Mouse (Mus musculus) forebrain, embryonic 12.5 days (tissue): ENCODE data around the gene Fam186b. TPM values are rescaled to one million over a fixed set of nuclear protein-coding genes. Genes with fewer than 3 reads are reported as not detected.

Source experiments
- ATAC-seq: fragments of 200-750 bp; cut with Nextera tagmentation; 2 replicates; pipeline ENCODE4 v1.8.0; 2017; ENCODE audit warnings: moderate TSS enrichment; ENCODE audit not compliant: low FRiP score
- H3K27ac ChIP-seq: fragments of 300-500 bp; sonication (generic); 2 replicates; pipeline ENCODE4 v1.5.1; 2016; ENCODE audit warnings: mild to moderate bottlenecking
- H3K27me3 ChIP-seq: fragments of 300-500 bp; sonication (generic); 2 replicates; pipeline ENCODE4 v1.6.1; 2016; ENCODE audit warnings: mild to moderate bottlenecking
- H3K36me3 ChIP-seq: fragments of 300-500 bp; sonication (generic); replicated peaks from 2 replicates; pipeline ENCODE4 v1.6.1; 2016; ENCODE audit warnings: mild to moderate bottlenecking
- H3K4me1 ChIP-seq: fragments of 300-500 bp; sonication (generic); 2 replicates; pipeline ENCODE4 v1.6.1; 2016
- H3K4me2 ChIP-seq: fragments of 300-500 bp; sonication (generic); 2 replicates; pipeline ENCODE4 v1.6.1; 2016; ENCODE audit warnings: mild to moderate bottlenecking, moderate library complexity
- H3K4me3 ChIP-seq: fragments of 300-500 bp; sonication (generic); replicated peaks from 2 replicates; pipeline ENCODE4 v1.5.1; 2016; ENCODE audit warnings: mild to moderate bottlenecking
- H3K9ac ChIP-seq: fragments of 300-500 bp; sonication (generic); 2 replicates; pipeline ENCODE4 v1.6.1; 2016; ENCODE audit warnings: mild to moderate bottlenecking
- H3K9me3 ChIP-seq: fragments of 300-500 bp; sonication (generic); 2 replicates; pipeline ENCODE4 v1.6.1; 2016
- WGBS: fragments of 180-500 bp; shearing (Covaris S2); methylation state at CpG from one replicate; pipeline ENCODE4 v1.1.7; 2016; 5-methylcytosine and 5-hydroxymethylcytosine counted together
- polyA plus RNA-seq: library from polyadenylated mRNA; unstranded; fragments of >200 nt; fragmentation: Nextera tagmentation; extraction: Ambion mirVana; gene quantifications from 2 replicates; pipeline ENCODE4 v1.2.1, GENCODE M21; 2016

Gene Fam186b
- 0.18 and 0.19 TPM in 2 replicates for polyA plus RNA-seq

- peaks cover 19% of the 10 kb centered on the region for H3K4me1 ChIP-seq
- H3K4me2 ChIP-seq = peak within 1 kb of the TSS; percentile 63
- H3K9ac ChIP-seq = peak within 1 kb of the TSS; percentile 80
- no peaks in the 10 kb centered on the region for H3K9me3 ChIP-seq
- peak within 1 kb of the TSS; percentile 93 for H3K27ac ChIP-seq
- no peaks in the 10 kb centered on the region for H3K27me3 ChIP-seq
- under 1% methylated on average over 14 of the region's 17 CpGs for WGBS
- 0 out of 2 replicates have a peak, but pooled peaks cover 8% of the 10 kb centered on the region for H3K36me3 ChIP-seq
- ATAC-seq = peak; percentile 62
- peak within 1 kb of the TSS; percentile 66 for H3K4me3 ChIP-seq
Observed at GRCm38 (mm10) chr15:99295484-99295981, at the start of gene Fam186b. TSS of gene Fam186b (minus strand) at chr15:99295888.

- Histone ChIP-seq H3K27ac (no peak overlapping the region), H3K9ac (no peak overlapping the region), H3K4me2 (no peak overlapping the region), H3K9me3 (no peaks in the 10 kb centered on the region), H3K4me1 (peaks cover 22% of the 10 kb centered on the region), H3K4me3 (no peak overlapping the region), H3K27me3 (no peaks in the 10 kb centered on the region), H3K36me3 (no peaks in the 10 kb centered on the region)
- 84% methylated on average over 4 of the region's 4 CpGs for WGBS
- no peak for ATAC-seq
Observed at GRCm38 (mm10) chr15:99344961-99345360, 49.3 kb upstream of the Fam186b start.

- Histone ChIP-seq H3K4me1 (peaks cover 28% of the 10 kb centered on the region), H3K36me3 (no peaks in the 10 kb centered on the region), H3K9me3 (no peaks in the 10 kb centered on the region), H3K27ac (no peak overlapping the region), H3K4me3 (no peak overlapping the region), H3K4me2 (no peak overlapping the region), H3K9ac (no peak overlapping the region), H3K27me3 (no peaks in the 10 kb centered on the region)
- ATAC-seq = no peak
- 73% methylated on average over 8 of the region's 8 CpGs for WGBS
Observed at GRCm38 (mm10) chr15:99344148-99344870, 48.6 kb upstream of the Fam186b start.

GRCm38 (mm10) chr15:99343414-99344147, 47.9 kb upstream of the Fam186b start:
- H3K4me2 ChIP-seq = no peak overlapping the region
- peaks cover 28% of the 10 kb centered on the region for H3K4me1 ChIP-seq
- no peaks in the 10 kb centered on the region for H3K27me3 ChIP-seq
- no peaks in the 10 kb centered on the region for H3K9me3 ChIP-seq
- H3K9ac ChIP-seq = no peak overlapping the region
- 76% methylated on average over 5 of the region's 5 CpGs for WGBS
- H3K27ac ChIP-seq = 0 out of 2 replicates have a peak overlapping the region, but pooled peaks have one; percentile 6
- no peaks in the 10 kb centered on the region for H3K36me3 ChIP-seq
- no peak overlapping the region for H3K4me3 ChIP-seq
- ATAC-seq = no peak

GRCm38 (mm10) chr15:99342194-99342981, 46.7 kb upstream of the Fam186b start:
- H3K4me1 ChIP-seq = peaks cover 28% of the 10 kb centered on the region
- H3K4me3 ChIP-seq = no peak overlapping the region
- H3K36me3 ChIP-seq = no peaks in the 10 kb centered on the region
- no peak for ATAC-seq
- no peaks in the 10 kb centered on the region for H3K9me3 ChIP-seq
- H3K9ac ChIP-seq = no peak overlapping the region
- no peak overlapping the region for H3K4me2 ChIP-seq
- WGBS = 59% methylated on average over 9 of the region's 9 CpGs
- no peak overlapping the region for H3K27ac ChIP-seq
- H3K27me3 ChIP-seq = no peaks in the 10 kb centered on the region

GRCm38 (mm10) chr15:99341102-99341501, 45.4 kb upstream of the Fam186b start:
- peaks cover 28% of the 10 kb centered on the region for H3K4me1 ChIP-seq
- H3K27me3 ChIP-seq = no peaks in the 10 kb centered on the region
- no peak overlapping the region for H3K4me3 ChIP-seq
- no peak overlapping the region for H3K9ac ChIP-seq
- no peak for ATAC-seq
- no peaks in the 10 kb centered on the region for H3K36me3 ChIP-seq
- no peak overlapping the region for H3K27ac ChIP-seq
- no peaks in the 10 kb centered on the region for H3K9me3 ChIP-seq
- H3K4me2 ChIP-seq = no peak overlapping the region
- WGBS = 93% methylated on average over 3 of the region's 3 CpGs

GRCm38 (mm10) chr15:99339669-99340068, 44.0 kb upstream of the Fam186b start:
- H3K9ac ChIP-seq = no peak overlapping the region
- H3K27ac ChIP-seq = no peak overlapping the region
- no peaks in the 10 kb centered on the region for H3K36me3 ChIP-seq
- H3K4me1 ChIP-seq = peaks cover 28% of the 10 kb centered on the region
- 76% methylated on average over 6 of the region's 6 CpGs for WGBS
- H3K4me2 ChIP-seq = no peak overlapping the region
- no peaks in the 10 kb centered on the region for H3K27me3 ChIP-seq
- no peak overlapping the region for H3K4me3 ChIP-seq
- no peak for ATAC-seq
- no peaks in the 10 kb centered on the region for H3K9me3 ChIP-seq

- WGBS = 93% methylated on average over 2 of the region's 2 CpGs
Observed at GRCm38 (mm10) chr15:99338916-99339315, 43.2 kb upstream of the Fam186b start.

GRCm38 (mm10) chr15:99335801-99336320, 40.2 kb upstream of the Fam186b start:
- Histone ChIP-seq H3K4me1 (peaks cover 14% of the 10 kb centered on the region; the same call in 1 of the 2 replicates), H3K27me3 (no peaks in the 10 kb centered on the region), H3K27ac (no peak overlapping the region), H3K9me3 (no peaks in the 10 kb centered on the region), H3K9ac (no peak overlapping the region), H3K36me3 (no peaks in the 10 kb centered on the region), H3K4me3 (no peak overlapping the region), H3K4me2 (no peak overlapping the region)
- no peak for ATAC-seq
- 86% methylated on average over 8 of the region's 8 CpGs for WGBS

More at GRCm38 (mm10) chr15:99338916-99339315, 43.2 kb upstream of the Fam186b start:
- no peak for ATAC-seq
- Histone ChIP-seq H3K4me1 (peaks cover 27% of the 10 kb centered on the region), H3K9me3 (no peaks in the 10 kb centered on the region), H3K4me2 (no peak overlapping the region), H3K27ac (no peak overlapping the region), H3K27me3 (no peaks in the 10 kb centered on the region), H3K9ac (no peak overlapping the region), H3K4me3 (no peak overlapping the region), H3K36me3 (no peaks in the 10 kb centered on the region)

- Histone ChIP-seq H3K27ac (no peak overlapping the region), H3K36me3 (no peaks in the 10 kb centered on the region; the same call in 1 of the 2 replicates), H3K4me2 (no peak overlapping the region), H3K9me3 (no peaks in the 10 kb centered on the region), H3K4me1 (peaks cover 9% of the 10 kb centered on the region; the same call in 1 of the 2 replicates), H3K4me3 (no peak overlapping the region), H3K9ac (no peak overlapping the region), H3K27me3 (no peaks in the 10 kb centered on the region)
- 88% methylated on average over 6 of the region's 6 CpGs for WGBS
- ATAC-seq = no peak
Observed at GRCm38 (mm10) chr15:99334500-99334899, 38.8 kb upstream of the Fam186b start.

- H3K4me1 ChIP-seq = peaks cover 7% of the 10 kb centered on the region; the same call in 1 of the 2 replicates
- no peak overlapping the region for H3K9ac ChIP-seq
- no peaks in the 10 kb centered on the region for H3K27me3 ChIP-seq
- ATAC-seq = no peak
- 85% methylated on average over 3 of the region's 3 CpGs for WGBS
- H3K9me3 ChIP-seq = no peaks in the 10 kb centered on the region
- H3K4me2 ChIP-seq = no peak overlapping the region
- H3K4me3 ChIP-seq = no peak overlapping the region
- H3K36me3 ChIP-seq = peaks cover under 1% of the 10 kb centered on the region; the same call in 1 of the 2 replicates
- H3K27ac ChIP-seq = peak overlapping the region; percentile 68
Observed at GRCm38 (mm10) chr15:99333676-99334065, 38.0 kb upstream of the Fam186b start.
